Mouse (Mus musculus): ENCODE measurements around the gene Car12.
A peak's percentile ranks its signal among the peaks of the same experiment; 100 is the strongest.
"Not testable (repeated sequence)": the region's sequence is repeated elsewhere in the genome, so short reads cannot be mapped to it uniquely, and the experiment has no call there.

Car12 gene

GRCm38 (mm10) chr9:66784552-66784951 lies 71.1 kb downstream of the Car12 start:
- peak; percentile 22 to 23 for DNase-seq

- no peak for DNase-seq
Measured at GRCm38 (mm10) chr9:66787821-66788220, 74.3 kb downstream of the Car12 start.

- DNase-seq: no peak
Measured at GRCm38 (mm10) chr9:66794629-66795463, 81.4 kb downstream of the Car12 start.

DNA sequence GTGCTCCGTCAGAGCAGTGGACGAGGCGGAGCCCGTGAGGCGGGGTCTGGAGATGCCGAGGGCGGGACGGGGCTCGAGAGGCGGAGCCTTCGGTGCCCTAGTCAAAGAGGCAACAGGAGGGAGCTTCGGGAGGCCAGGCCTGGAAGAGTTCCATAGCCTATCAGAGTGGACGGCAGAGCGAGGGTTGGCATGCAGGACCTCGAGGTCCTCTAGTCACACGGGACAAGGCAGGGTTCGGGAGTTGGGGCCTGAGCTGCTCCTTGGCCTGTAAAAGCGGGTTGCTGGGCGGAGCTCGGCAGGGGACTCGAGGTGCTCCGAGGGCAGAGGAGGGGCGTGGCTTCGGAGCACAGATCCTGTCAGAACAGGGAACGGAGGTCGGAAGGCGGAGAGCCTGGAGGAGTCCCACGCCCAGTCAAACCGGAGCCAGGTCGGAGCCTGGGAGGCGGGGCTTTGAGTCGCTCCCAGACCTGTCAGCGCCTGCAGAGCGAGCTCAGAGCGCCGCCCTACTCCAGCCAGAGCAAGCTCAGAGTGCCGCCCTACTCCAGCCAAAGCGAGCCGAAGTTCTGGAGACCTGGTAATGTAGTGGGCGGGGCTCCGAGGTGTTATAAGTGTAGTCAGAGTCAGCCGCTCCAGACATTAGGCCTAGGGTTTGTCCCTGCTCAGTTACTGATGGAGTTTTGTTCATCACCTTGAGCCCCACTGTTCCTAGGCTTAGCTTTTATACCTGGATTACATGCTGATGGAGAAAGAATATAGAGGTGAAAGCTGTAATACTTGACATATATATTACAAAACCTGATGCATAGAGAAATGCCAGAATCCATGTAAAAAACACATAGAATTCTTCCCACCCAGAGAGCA lies 82.2 kb downstream of the Car12 start, which contains the start of gene Aph1b:
Aph1b (minus strand) TSS at position 27 of the 861 bp plus-strand sequence.
- peak; percentile 91 to 95 for DNase-seq

DNA sequence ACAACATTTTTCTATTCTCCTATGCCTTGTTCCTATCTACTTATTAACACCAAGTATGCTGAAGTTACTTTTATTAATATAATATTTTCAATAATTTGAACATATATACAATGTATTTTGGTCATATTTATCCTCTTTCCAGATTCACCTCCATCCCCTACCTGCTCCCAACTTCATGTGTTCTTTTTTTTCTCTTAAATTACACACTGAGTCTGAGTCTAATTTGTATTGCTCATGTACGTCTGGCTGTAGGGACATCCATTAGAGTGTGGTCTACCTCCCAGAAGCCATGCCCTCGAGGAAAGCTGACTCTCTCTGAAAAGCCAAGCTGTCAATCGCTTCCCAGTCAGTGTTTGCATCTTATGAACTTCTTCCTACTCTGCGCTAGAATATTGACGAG lies 83.3 kb downstream of the Car12 start, which contains the start of gene Gm10647:
Gm10647 (plus strand) TSS at position 301 of the 400 bp plus-strand sequence.
- DNase-seq: no peak

GRCm38 (mm10) chr9:66801947-66802346 lies 88.5 kb downstream of the Car12 start:
- no peak for DNase-seq

GRCm38 (mm10) chr9:66805951-66806350 lies 92.5 kb downstream of the Car12 start:
- DNase-seq: not testable (repeated sequence)

DNA sequence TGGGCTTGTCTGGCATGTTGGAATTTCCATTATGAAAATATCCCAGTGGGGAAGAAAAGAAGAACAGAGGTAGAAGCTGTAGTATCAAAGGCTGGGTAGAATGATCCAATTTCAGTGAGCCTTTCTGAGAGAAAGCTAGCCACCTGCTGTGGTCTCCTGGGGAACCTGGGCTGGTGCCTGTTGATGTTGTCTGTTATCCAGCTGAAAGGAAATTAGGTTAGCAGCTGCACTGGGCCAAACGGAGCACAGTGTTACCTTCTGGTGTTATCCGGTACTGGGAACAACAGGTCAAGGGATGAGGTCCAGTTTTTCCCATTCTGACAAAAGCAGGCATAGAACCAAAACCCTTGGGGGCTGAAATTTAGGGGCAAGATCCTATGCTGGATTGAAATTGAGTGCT lies 99.9 kb downstream of the Car12 start:
- no peak for DNase-seq

All from thymus, postnatal 36 days (tissue).